Mouse (Mus musculus): ENCODE measurements around the gene Rad18. TPM values are rescaled to one million over a fixed set of nuclear protein-coding genes. Genes with fewer than 3 reads are reported as not detected.

Gene Rad18
- 11.8 and 14.4 TPM in 2 replicates for polyA plus RNA-seq (2015; fragmentation: Nextera tagmentation; extraction: Ambion mirVana)

DNA sequence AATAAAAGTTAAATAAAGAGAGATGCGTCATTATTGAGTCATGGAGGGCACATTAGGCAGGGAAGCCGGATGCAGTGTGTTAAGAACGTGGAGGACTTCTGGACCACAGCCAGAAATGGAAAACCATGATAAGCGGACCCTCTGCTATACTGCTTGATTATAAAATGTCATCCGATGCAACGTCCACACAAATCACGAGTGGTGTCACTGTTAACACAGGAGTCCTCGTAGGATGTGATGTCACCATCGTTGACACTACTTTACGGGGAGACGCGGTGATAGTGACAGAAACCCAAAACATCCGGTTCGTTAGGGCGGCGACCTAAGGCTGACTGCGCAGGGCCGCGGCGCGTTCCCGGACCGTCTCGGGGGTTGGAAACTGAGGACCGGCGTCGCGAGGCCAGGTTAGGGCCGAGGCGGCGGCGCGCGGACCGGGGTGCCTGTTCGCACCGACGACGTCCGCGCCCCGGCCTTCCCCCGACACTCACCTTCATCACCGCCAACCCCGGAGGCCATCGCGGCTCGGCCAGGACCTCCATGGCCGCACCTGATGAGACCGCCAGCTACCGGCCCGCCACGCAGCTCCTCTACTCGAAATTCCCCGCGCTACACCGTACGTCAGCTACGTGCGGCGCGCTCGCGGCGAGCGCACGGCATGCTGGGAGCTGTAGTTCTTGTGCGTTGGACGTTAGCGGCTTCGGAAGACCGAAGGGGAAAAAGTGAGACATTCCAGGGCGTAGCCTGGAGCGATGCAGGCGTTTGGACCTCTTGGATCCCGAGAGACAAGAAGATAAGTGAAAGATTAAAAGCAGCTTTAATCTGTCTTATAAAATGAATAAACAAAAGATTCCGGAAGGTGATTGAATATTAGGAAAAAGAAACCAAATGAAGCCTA, at the start of gene Rad18:
Gene Rad18, minus strand, starts transcription at position 631 of the 895 bp plus-strand sequence.
- Histone ChIP-seq H3K4me1 (ENCODE audit: insufficient read depth) (peaks cover 8% of the 10 kb centered on the region), H3K27me3 (ENCODE audit: insufficient read depth, low read length) (no peaks in the 10 kb centered on the region), H3K36me3 (replicated peaks; ENCODE audit: insufficient read depth, low read length) (0 out of 2 replicates have a peak, but pooled peaks cover 4% of the 10 kb centered on the region), H3K9me3 (ENCODE audit: low read length) (no peaks in the 10 kb centered on the region), H3K27ac (ENCODE audit: low read depth) (peak within 1 kb of the TSS; percentile 92), H3K4me3 (ENCODE audit: low read depth, low read length) (peak within 1 kb of the TSS; percentile 93), H3K4me2 (ENCODE audit: low read depth, low read length) (peak within 1 kb of the TSS; percentile 85), H3K9ac (replicated peaks) (peak within 1 kb of the TSS; percentile 85)
- ATAC-seq (peak; percentile 96), DNase-seq (peak; percentile 89)
- under 1% methylated on average over 73 of the region's 77 CpGs for WGBS (ENCODE audit: insufficient replicate concordance)
- TF ChIP-seq EP300 (IDR thresholded peaks at IDR 0.05; ENCODE audit: low read depth), result no peak
- TF ChIP-seq CTCF (IDR thresholded peaks at IDR 0.05; ENCODE audit: low read depth), result no peak

DNA sequence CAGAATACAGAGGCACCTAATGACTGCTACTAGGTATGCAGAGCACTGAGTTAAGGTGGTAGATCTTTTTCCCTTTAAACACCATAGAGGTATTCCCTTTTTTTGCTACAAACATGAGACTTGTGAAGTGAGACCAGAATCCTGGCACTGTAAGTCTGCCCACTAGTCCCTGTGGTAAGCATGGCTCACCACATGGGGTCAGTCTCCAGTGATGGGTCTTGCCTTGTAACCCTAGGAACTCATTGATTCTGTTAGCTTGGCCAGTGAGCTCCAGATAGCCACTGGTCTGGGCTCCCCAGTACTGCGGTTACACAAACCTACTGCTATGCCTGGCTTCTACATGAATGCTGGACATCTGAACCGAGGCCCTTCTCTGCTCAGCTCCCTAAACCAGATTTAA, 45.8 kb upstream of the Rad18 start:
- DNase-seq, result no peak

DNA sequence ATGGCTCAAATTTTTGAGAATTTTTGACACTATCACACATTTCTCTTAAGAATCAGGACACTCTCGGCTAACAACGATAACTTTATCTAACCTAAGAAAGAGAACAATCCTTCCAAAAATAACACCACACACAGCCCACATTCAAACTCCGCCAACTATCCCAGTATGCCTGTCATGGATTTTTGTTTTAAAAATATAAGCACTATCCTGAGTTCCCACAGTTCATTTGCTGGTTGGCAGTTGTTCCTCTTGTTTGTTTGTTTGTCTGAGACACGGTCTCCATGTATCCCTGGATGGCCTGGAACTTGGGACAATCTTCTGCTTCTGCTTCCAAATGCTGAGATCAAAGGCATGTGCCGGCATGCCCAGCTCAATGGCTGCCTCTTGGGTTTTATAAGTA, 45.3 kb upstream of the Rad18 start:
- H3K4me3 ChIP-seq (ENCODE audit: low read depth, low read length), result no peak overlapping the region

More for the DNA sequence above, 45.8 kb upstream of the Rad18 start:
- Histone ChIP-seq H3K27ac (ENCODE audit: low read depth) (no peak overlapping the region), H3K4me3 (ENCODE audit: low read depth, low read length) (no peak overlapping the region), H3K4me1 (ENCODE audit: insufficient read depth) (no peaks in the 10 kb centered on the region), H3K27me3 (ENCODE audit: insufficient read depth, low read length) (no peaks in the 10 kb centered on the region), H3K9me3 (ENCODE audit: low read length) (no peaks in the 10 kb centered on the region), H3K36me3 (replicated peaks; ENCODE audit: insufficient read depth, low read length) (no peaks in the 10 kb centered on the region), H3K9ac (replicated peaks) (no peak overlapping the region), H3K4me2 (ENCODE audit: low read depth, low read length) (no peak overlapping the region)
- 73% methylated on average over 2 of the region's 2 CpGs for WGBS (ENCODE audit: insufficient replicate concordance)
- TF ChIP-seq EP300 (IDR thresholded peaks at IDR 0.05; ENCODE audit: low read depth) (no peak), CTCF (IDR thresholded peaks at IDR 0.05; ENCODE audit: low read depth) (peak; percentile 41)
- no peak for ATAC-seq

DNA sequence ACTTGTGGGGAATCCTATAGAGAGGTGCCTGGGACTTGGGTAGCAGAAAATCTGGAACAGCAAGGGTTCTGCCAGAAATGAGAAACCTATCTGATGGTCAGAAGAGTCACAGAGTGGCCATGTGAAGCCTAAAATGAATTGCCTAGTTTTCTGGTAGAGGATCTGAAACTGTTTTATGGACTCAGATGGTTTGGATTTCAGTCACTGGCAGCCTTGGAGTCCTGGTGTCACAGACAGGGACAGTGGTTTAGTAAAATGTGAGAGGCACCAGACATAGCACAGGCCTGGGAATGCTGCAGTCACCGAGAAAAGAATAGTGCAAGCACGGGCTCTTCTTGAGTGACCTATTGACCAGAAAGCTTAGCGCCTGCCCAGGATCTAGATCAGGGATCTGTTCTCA, 43.1 kb upstream of the Rad18 start:
- Histone ChIP-seq H3K27me3 (ENCODE audit: insufficient read depth, low read length) (no peaks in the 10 kb centered on the region), H3K4me2 (ENCODE audit: low read depth, low read length) (no peak overlapping the region), H3K4me3 (ENCODE audit: low read depth, low read length) (no peak overlapping the region), H3K36me3 (replicated peaks; ENCODE audit: insufficient read depth, low read length) (no peaks in the 10 kb centered on the region), H3K9me3 (ENCODE audit: low read length) (no peaks in the 10 kb centered on the region), H3K27ac (ENCODE audit: low read depth) (no peak overlapping the region), H3K9ac (replicated peaks) (no peak overlapping the region), H3K4me1 (ENCODE audit: insufficient read depth) (no peaks in the 10 kb centered on the region)
- DNase-seq (no peak), ATAC-seq (no peak)
- 82% methylated on average over 3 of the region's 3 CpGs for WGBS (ENCODE audit: insufficient replicate concordance)
- no peak for TF ChIP-seq CTCF (IDR thresholded peaks at IDR 0.05; ENCODE audit: low read depth)
- TF ChIP-seq EP300 (IDR thresholded peaks at IDR 0.05; ENCODE audit: low read depth), result no peak

More for the DNA sequence above, 45.3 kb upstream of the Rad18 start:
- no peak for ATAC-seq
- H3K9me3 ChIP-seq (ENCODE audit: low read length), result no peaks in the 10 kb centered on the region
- H3K4me1 ChIP-seq (ENCODE audit: insufficient read depth), result no peaks in the 10 kb centered on the region
- H3K9ac ChIP-seq (replicated peaks), result no peak overlapping the region
- 80% methylated on average over 5 of the region's 5 CpGs for WGBS (ENCODE audit: insufficient replicate concordance)
- DNase-seq, result no peak
- H3K4me2 ChIP-seq (ENCODE audit: low read depth, low read length), result no peak overlapping the region
- TF ChIP-seq CTCF (IDR thresholded peaks at IDR 0.05; ENCODE audit: low read depth) (no peak), EP300 (IDR thresholded peaks at IDR 0.05; ENCODE audit: low read depth) (no peak)
- H3K27ac ChIP-seq (ENCODE audit: low read depth), result no peak overlapping the region
- no peaks in the 10 kb centered on the region for H3K36me3 ChIP-seq (replicated peaks; ENCODE audit: insufficient read depth, low read length)
- H3K27me3 ChIP-seq (ENCODE audit: insufficient read depth, low read length), result no peaks in the 10 kb centered on the region

DNA sequence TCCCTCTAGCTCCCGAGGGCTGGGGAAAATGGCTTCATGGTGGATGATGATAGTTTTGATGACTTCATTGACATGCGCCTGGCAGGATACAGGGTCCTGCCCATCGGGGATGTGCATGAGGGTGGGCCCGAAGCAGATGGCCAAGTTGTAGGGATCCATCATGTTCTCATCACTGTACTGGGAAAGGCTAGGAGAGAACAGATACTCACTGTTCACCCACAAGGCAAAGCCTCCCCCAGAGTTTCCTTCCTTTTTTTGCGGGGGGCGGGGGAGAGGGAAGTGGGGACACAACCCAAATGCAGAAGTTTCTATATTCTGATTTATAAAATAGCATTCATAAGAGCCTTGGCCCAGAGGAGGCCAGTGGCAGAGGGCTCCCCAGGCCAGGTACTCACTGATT, 42.4 kb upstream of the Rad18 start:
- H3K9ac ChIP-seq (replicated peaks), result no peak overlapping the region
- DNase-seq, result no peak
- no peak for ATAC-seq
- no peak overlapping the region for H3K4me2 ChIP-seq (ENCODE audit: low read depth, low read length)
- WGBS (ENCODE audit: insufficient replicate concordance), result 47% methylated on average over 6 of the region's 6 CpGs
- no peak overlapping the region for H3K4me3 ChIP-seq (ENCODE audit: low read depth, low read length)
- no peaks in the 10 kb centered on the region for H3K36me3 ChIP-seq (replicated peaks; ENCODE audit: insufficient read depth, low read length)
- no peak overlapping the region for H3K27ac ChIP-seq (ENCODE audit: low read depth)
- H3K4me1 ChIP-seq (ENCODE audit: insufficient read depth), result no peaks in the 10 kb centered on the region
- TF ChIP-seq EP300 (IDR thresholded peaks at IDR 0.05; ENCODE audit: low read depth) (no peak), CTCF (IDR thresholded peaks at IDR 0.05; ENCODE audit: low read depth) (no peak)
- H3K9me3 ChIP-seq (ENCODE audit: low read length), result no peaks in the 10 kb centered on the region
- no peaks in the 10 kb centered on the region for H3K27me3 ChIP-seq (ENCODE audit: insufficient read depth, low read length)

DNA sequence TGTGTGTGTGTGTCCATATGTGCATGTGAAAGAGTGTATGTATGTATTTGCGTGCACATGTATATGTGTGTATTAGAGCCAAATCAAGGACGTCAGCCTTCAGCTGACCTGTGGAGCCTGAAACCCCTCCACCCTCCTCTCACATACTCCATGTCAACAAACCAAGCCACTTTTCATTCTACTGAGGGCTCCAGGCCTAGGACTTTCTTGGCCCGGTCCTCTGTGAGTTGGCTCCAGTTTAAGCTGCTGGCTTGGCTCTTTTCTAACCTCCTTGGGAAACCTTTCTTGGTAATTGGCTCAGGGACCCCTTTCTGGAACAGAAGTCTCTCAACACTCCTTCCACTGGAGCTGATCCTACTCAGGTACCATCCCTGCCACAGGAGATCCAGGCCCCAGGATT, 40.0 kb upstream of the Rad18 start:
- no peak overlapping the region for H3K27ac ChIP-seq (ENCODE audit: low read depth)
- H3K4me1 ChIP-seq (ENCODE audit: insufficient read depth), result no peaks in the 10 kb centered on the region
- no peak overlapping the region for H3K9ac ChIP-seq (replicated peaks)
- H3K36me3 ChIP-seq (replicated peaks; ENCODE audit: insufficient read depth, low read length), result no peaks in the 10 kb centered on the region
- no peak overlapping the region for H3K4me3 ChIP-seq (ENCODE audit: low read depth, low read length)
- 75% methylated on average over 3 of the region's 3 CpGs for WGBS (ENCODE audit: insufficient replicate concordance)
- DNase-seq, result no peak
- H3K4me2 ChIP-seq (ENCODE audit: low read depth, low read length), result no peak overlapping the region
- H3K27me3 ChIP-seq (ENCODE audit: insufficient read depth, low read length), result no peaks in the 10 kb centered on the region
- TF ChIP-seq CTCF (IDR thresholded peaks at IDR 0.05; ENCODE audit: low read depth) (no peak), EP300 (IDR thresholded peaks at IDR 0.05; ENCODE audit: low read depth) (no peak)
- H3K9me3 ChIP-seq (ENCODE audit: low read length), result no peaks in the 10 kb centered on the region
- no peak for ATAC-seq
